Mouse (Mus musculus) spleen, adult 18-20 months (tissue): Measurements from ENCODE around the gene Kcnj4.

Source experiments
- DNase-seq, 2 experiments: peaks; one replicate each; pipeline ENCODE4 v3.0.0; 2022; ENCODE audit warnings: mixed read lengths in 2 of 2

Kcnj4 gene

GRCm38 (mm10) chr15:79455106-79455810 lies 49.8 kb downstream of the Kcnj4 start, which contains the start of gene Csnk1e:
Gene Csnk1e, minus strand, starts transcription at chr15:79455566.
- DNase-seq = peak; percentile 46 to 63

- DNase-seq = no peak
Measured at GRCm38 (mm10) chr15:79453831-79454230, 51.2 kb downstream of the Kcnj4 start.

- DNase-seq = no peak
Measured at GRCm38 (mm10) chr15:79448041-79448440, 57.0 kb downstream of the Kcnj4 start.

GRCm38 (mm10) chr15:79445786-79446654 lies 59.0 kb downstream of the Kcnj4 start:
- no peak for DNase-seq

GRCm38 (mm10) chr15:79443856-79444410 lies 61.1 kb downstream of the Kcnj4 start:
- no peak for DNase-seq

- no peak for DNase-seq
Measured at GRCm38 (mm10) chr15:79442961-79443518, 62.0 kb downstream of the Kcnj4 start.

GRCm38 (mm10) chr15:79442257-79442611 lies 62.8 kb downstream of the Kcnj4 start:
- DNase-seq = no peak

GRCm38 (mm10) chr15:79441331-79442256 lies 63.4 kb downstream of the Kcnj4 start:
- peak; percentile 59 to 76 for DNase-seq

GRCm38 (mm10) chr15:79440651-79441330 lies 64.2 kb downstream of the Kcnj4 start:
- no peak for DNase-seq

- DNase-seq = no peak
Measured at GRCm38 (mm10) chr15:79440223-79440622, 64.8 kb downstream of the Kcnj4 start.

GRCm38 (mm10) chr15:79439386-79439785 lies 65.7 kb downstream of the Kcnj4 start:
- DNase-seq = no peak

- DNase-seq = no peak
Measured at GRCm38 (mm10) chr15:79438816-79439215, 66.2 kb downstream of the Kcnj4 start.

GRCm38 (mm10) chr15:79438209-79438810 lies 66.7 kb downstream of the Kcnj4 start:
- no peak for DNase-seq

GRCm38 (mm10) chr15:79437541-79438208 lies 67.4 kb downstream of the Kcnj4 start:
- no peak for DNase-seq

- no peak for DNase-seq
Measured at GRCm38 (mm10) chr15:79436481-79436921, 68.5 kb downstream of the Kcnj4 start.

- no peak for DNase-seq
Measured at GRCm38 (mm10) chr15:79435191-79435671, 69.8 kb downstream of the Kcnj4 start.
